Mouse (Mus musculus): ENCODE measurements around the gene Phf19. TPM values are rescaled to one million over a fixed set of nuclear protein-coding genes. Genes with fewer than 3 reads are reported as not detected.

Phf19 gene
- polyA plus RNA-seq, 1 experiment from 2014 or later: 3.0 TPM

DNA sequence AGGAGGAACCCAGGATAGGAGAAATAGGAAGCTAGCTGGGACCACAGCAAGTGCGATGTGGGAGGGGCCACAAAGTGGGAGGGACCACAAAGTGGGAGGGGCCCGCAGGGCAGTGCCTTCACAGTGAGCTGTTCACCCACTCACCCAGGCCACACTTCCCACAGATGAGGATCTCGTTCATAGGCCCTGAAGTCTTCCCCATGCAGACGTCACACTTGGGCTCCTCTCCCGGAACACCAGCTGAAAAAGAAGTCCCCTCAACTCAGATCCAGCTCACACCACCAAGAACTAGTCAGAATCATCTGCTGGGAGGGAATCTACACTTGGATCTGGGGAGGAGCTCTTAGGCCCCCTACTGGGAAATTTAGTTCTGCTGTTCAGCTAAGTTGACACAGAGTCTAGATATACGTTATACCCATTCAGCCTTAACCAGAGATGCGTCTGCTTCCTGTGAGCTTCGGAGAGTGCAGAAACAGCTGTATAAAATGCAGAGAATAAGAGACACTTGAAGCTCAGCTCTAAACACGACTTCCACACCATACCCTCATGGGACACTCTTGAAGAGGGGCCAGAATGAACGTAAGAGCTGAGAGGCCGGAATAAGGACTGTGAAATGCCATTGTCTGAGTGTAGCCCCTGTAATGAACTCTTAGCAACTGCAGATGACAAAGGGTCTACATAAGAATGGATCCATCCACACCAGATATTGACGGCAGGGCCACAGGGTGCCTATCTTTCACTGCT, 6.8 kb downstream of the Phf19 start:
- H3K4me1 ChIP-seq (replicated peaks): peaks cover 43% of the 10 kb centered on the region
- 43% methylated on average over 12 of the region's 12 CpGs for WGBS (ENCODE audit: insufficient replicate concordance)
- H3K27ac ChIP-seq: no peak overlapping the region
- ATAC-seq (ENCODE audit: low read depth) (no peak), DNase-seq (peak; percentile 70)
- peaks cover 35% of the 10 kb centered on the region for H3K36me3 ChIP-seq
- H3K27me3 ChIP-seq: peaks cover under 1% of the 10 kb centered on the region; the same call in 1 of the 2 replicates
- H3K4me3 ChIP-seq (replicated peaks): no peak overlapping the region
- peak overlapping the region; percentile 27; the same call in 1 of the 2 replicates for H3K9ac ChIP-seq
- peak overlapping the region; percentile 19 for H3K4me2 ChIP-seq
- no peaks in the 10 kb centered on the region for H3K9me3 ChIP-seq (replicated peaks)

DNA sequence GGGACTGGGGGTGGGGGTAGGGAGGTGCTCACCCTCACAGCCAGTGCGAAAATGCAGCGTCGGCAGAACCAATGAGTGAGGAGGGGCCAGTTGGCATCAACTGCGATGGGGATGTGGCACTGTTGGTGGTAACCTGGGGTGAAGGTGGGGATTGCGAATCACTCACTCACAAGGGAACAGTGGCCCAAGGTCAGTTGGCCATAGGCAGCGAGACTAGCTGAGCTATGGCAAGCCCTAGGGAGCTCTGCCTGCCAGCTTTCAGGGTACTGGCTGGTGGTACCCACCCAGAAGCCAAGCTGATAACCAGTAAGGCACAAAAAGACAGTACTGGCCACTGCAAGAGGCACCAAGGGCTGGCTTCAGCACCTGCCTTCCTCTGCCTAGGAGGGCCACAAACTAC, 7.4 kb downstream of the Phf19 start:
- Histone ChIP-seq H3K27me3 (no peaks in the 10 kb centered on the region), H3K27ac (peak overlapping the region; percentile 50), H3K4me1 (replicated peaks) (peaks cover 42% of the 10 kb centered on the region), H3K4me2 (peak overlapping the region; percentile 19), H3K36me3 (peaks cover 35% of the 10 kb centered on the region), H3K9me3 (replicated peaks) (no peaks in the 10 kb centered on the region), H3K9ac (peak overlapping the region; percentile 27; the same call in 1 of the 2 replicates), H3K4me3 (replicated peaks) (no peak overlapping the region)
- whole genome bisulfite sequencing (ENCODE audit: insufficient replicate concordance): 64% methylated on average over 6 of the region's 6 CpGs
- ATAC-seq (ENCODE audit: low read depth): no peak
- DNase-seq: no peak

DNA sequence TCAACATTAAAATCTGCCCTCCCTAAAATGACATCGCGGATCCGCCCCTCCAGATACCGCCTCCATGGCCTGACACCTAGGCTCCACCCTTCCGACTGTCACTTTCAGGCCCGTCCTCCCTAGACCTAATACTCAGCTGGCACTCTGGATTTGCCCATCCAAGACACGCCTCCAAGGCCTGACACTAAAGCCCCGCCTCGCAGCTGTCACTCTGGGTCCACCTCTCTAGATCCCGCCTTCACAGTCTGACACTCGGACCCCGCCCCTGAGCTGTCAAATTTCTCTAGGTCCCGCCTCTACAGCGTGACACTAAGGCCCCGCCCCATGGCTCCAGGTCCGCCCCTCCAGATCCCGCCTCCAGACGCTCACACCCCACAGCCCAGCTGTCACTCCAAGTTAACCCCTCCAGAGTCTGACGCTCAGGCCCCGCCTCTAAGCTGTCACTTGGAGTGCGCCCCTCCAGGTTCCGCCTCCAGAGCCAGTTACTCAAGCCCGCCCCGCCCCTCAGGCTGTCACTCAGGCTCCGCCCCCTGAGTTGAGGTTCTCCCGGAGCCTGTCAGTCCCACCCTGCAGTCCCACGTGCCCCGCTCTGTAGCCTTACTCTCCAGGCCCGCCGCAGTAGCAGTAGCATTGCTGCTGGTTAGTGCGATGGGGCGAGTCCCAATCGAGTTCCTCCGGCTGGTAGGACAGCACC, 8.8 kb downstream of the Phf19 start:
- peak overlapping the region; percentile 89 for H3K27ac ChIP-seq
- peak overlapping the region; percentile 67 for H3K9ac ChIP-seq
- H3K4me2 ChIP-seq: peak overlapping the region; percentile 84
- ATAC-seq (ENCODE audit: low read depth): peak; percentile 94
- peaks cover 32% of the 10 kb centered on the region for H3K36me3 ChIP-seq
- H3K4me3 ChIP-seq (replicated peaks): peak overlapping the region; percentile 55
- peaks cover 42% of the 10 kb centered on the region for H3K4me1 ChIP-seq (replicated peaks)
- 1% methylated on average over 34 of the region's 34 CpGs for WGBS (ENCODE audit: insufficient replicate concordance)
- DNase-seq: peak; percentile 100
- H3K27me3 ChIP-seq: no peaks in the 10 kb centered on the region
- no peaks in the 10 kb centered on the region for H3K9me3 ChIP-seq (replicated peaks)

DNA sequence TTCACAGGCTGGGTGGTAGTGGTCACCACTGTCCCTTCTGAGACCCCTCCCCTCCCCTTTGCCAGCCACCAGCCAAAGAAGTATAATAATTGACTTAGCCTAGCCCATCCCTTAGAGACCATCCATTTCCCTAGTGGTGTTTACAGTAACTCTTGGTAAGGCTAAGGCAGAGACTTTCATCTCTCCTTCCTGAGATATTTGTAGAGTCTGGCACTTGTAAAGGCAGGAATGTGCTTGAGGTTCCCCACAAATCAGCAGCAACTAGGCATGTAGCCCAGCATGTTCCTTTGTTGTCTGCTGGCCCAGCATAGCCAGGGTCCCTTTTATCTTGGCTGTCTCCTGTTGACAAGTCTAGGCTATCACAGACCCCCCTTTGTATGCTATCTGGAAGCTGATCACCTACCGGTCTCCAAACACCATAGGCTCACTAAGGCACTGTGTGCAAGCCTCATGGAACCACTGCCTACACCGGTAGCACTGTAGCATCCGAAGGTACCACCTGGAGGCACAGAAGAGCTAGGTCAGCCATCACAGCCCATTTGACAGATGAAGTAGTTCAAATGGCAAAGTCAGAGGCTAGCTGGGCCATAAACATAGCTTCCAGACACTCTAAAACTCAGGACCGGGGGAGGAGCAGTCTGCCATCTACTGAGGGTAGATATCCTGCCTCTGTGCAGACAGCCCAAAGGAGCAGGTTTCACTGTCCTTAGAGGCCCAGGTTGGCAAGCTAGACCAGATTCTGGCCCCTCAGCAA, 10.0 kb downstream of the Phf19 start:
- peaks cover 42% of the 10 kb centered on the region for H3K4me1 ChIP-seq (replicated peaks)
- WGBS (ENCODE audit: insufficient replicate concordance): 64% methylated on average over 4 of the region's 4 CpGs
- H3K36me3 ChIP-seq: peaks cover 38% of the 10 kb centered on the region
- H3K9ac ChIP-seq: peak overlapping the region; percentile 67
- peak overlapping the region; percentile 43; the same call in 1 of the 2 replicates for H3K4me3 ChIP-seq (replicated peaks)
- no peak for ATAC-seq (ENCODE audit: low read depth)
- peak overlapping the region; percentile 89 for H3K27ac ChIP-seq
- peak overlapping the region; percentile 84 for H3K4me2 ChIP-seq
- no peaks in the 10 kb centered on the region for H3K27me3 ChIP-seq
- no peak for DNase-seq
- H3K9me3 ChIP-seq (replicated peaks): no peaks in the 10 kb centered on the region

DNA sequence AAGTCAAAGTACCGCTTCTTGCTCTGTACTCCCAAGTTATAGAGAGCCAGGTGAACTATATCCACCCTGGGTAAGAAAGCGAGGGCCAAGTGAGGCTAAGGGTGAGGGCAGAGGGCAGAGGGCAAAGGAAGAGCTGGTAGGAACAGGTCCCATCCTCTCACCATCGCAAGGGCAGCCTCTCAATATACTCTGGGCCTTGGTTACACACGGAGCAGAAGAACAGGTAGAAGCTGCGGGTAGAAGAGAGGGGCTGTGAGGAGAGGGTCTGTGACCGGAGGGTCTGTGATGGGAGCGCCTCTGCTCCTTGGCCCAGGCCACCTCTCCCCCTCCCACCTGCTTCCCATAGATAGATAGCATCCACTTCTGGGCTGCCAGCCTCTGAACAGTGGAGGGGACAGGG, 10.6 kb downstream of the Phf19 start:
- Histone ChIP-seq H3K4me1 (replicated peaks) (peaks cover 42% of the 10 kb centered on the region), H3K4me3 (replicated peaks) (no peak overlapping the region), H3K36me3 (peaks cover 38% of the 10 kb centered on the region), H3K27ac (peak overlapping the region; percentile 89; the same call in 1 of the 2 replicates), H3K9me3 (replicated peaks) (no peaks in the 10 kb centered on the region), H3K9ac (no peak overlapping the region), H3K4me2 (no peak overlapping the region), H3K27me3 (no peaks in the 10 kb centered on the region)
- 79% methylated on average over 7 of the region's 7 CpGs for WGBS (ENCODE audit: insufficient replicate concordance)
- DNase-seq (no peak), ATAC-seq (ENCODE audit: low read depth) (no peak)

DNA sequence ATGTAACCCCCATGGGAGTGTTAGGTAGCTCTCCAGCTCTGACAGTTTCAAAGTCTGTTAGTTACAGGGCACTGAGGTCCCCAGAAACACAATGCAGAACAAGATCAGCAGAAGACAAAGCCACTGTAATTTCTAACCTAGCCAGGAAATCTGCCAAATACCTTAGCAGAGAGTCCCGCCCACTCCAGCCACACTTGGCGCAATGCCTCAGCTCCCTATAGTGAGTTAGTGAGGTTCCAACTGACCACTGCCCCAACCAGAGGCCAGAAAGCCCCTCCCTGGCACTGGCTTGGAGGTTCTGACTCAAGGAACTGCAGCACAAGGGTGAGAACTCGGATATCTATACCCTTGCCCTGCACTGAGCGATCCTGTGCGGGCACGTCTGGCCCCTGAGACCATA, 11.1 kb downstream of the Phf19 start:
- WGBS (ENCODE audit: insufficient replicate concordance): 82% methylated on average over 6 of the region's 6 CpGs
- no peak for ATAC-seq (ENCODE audit: low read depth)

DNA sequence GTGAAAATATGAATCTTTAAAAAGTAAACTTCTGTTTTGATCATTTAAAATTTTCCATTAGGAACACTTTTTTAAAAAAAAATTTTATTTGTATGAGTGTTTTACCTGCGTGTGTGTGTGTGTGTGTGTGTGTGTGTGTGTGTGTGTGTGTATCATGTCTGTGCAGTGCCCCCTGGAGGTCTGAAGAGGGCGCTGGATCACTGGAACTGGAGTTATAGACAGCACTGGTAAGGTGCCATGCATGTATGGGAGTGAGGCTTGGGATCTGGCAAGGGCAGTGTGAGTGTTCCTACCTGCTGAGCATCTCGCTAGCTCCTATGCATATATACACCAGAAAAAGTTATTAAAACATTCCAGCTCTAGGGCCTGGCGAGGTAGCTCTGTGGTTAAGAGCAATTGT, 12.1 kb downstream of the Phf19 start:
- no peak for DNase-seq
- WGBS (ENCODE audit: insufficient replicate concordance): 56% methylated on average over 4 of the region's 4 CpGs
- H3K27ac ChIP-seq: no peak overlapping the region
- H3K4me3 ChIP-seq (replicated peaks): no peak overlapping the region
- H3K9me3 ChIP-seq (replicated peaks): no peaks in the 10 kb centered on the region
- no peak overlapping the region for H3K4me2 ChIP-seq
- no peak for ATAC-seq (ENCODE audit: low read depth)
- no peaks in the 10 kb centered on the region for H3K27me3 ChIP-seq
- H3K4me1 ChIP-seq (replicated peaks): peaks cover 44% of the 10 kb centered on the region
- H3K36me3 ChIP-seq: peaks cover 48% of the 10 kb centered on the region
- H3K9ac ChIP-seq: no peak overlapping the region

More for the DNA sequence above, 11.1 kb downstream of the Phf19 start:
- Histone ChIP-seq H3K4me2 (no peak overlapping the region), H3K4me1 (replicated peaks) (peaks cover 47% of the 10 kb centered on the region), H3K4me3 (replicated peaks) (no peak overlapping the region), H3K9ac (no peak overlapping the region), H3K27ac (no peak overlapping the region), H3K9me3 (replicated peaks) (no peaks in the 10 kb centered on the region), H3K36me3 (peaks cover 38% of the 10 kb centered on the region), H3K27me3 (no peaks in the 10 kb centered on the region)
- no peak for DNase-seq

DNA sequence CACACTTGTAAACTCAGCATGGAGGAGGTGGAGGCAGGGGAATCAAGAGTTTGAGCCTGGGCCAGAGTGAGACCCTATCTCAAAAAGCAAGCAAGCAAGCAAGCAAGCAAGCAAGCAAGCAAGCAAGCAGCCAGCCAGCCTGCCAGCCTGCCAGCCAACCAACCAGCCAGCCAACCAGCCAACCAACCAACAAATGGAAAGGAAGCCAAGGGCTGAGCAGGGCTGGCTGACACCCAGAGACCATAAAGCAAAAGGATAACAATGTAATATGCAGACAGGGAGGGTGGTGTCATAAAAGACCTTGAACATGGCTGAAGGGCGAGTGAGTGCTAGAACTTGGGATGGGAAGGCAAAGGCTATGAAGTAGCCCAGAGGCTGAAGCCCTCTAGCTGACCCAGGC, 13.4 kb downstream of the Phf19 start:
- Histone ChIP-seq H3K27me3 (no peaks in the 10 kb centered on the region), H3K27ac (no peak overlapping the region), H3K36me3 (peaks cover 54% of the 10 kb centered on the region), H3K4me1 (replicated peaks) (peaks cover 30% of the 10 kb centered on the region), H3K4me2 (no peak overlapping the region), H3K9ac (no peak overlapping the region), H3K4me3 (replicated peaks) (no peak overlapping the region), H3K9me3 (replicated peaks) (no peaks in the 10 kb centered on the region)
- DNase-seq (no peak), ATAC-seq (ENCODE audit: low read depth) (no peak)
- 78% methylated on average over 1 of the region's 1 CpGs for WGBS (ENCODE audit: insufficient replicate concordance)

DNA sequence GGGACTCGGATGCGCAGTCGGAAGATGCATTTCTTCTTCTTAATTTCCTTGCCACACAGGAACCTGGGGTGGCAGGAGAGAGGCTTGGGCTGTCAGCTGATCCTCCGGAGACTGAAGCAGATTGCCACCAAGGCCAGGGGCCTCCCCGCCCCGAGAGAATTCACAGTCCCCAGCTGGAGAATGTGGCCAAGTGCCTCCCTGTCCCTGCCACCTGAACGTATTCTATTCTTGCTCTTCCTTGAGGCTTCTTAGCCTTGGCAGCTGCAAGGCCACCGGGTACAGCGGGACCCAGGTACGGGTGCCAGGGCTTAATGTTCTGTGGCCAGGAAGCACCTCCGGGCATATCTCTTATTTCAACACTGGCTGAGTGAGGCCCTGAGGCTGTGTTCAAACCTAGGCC, 14.1 kb downstream of the Phf19 start:
- no peak overlapping the region for H3K9ac ChIP-seq
- peaks cover 54% of the 10 kb centered on the region for H3K36me3 ChIP-seq
- WGBS (ENCODE audit: insufficient replicate concordance): 76% methylated on average over 11 of the region's 11 CpGs
- DNase-seq (no peak), ATAC-seq (ENCODE audit: low read depth) (no peak)
- H3K4me3 ChIP-seq (replicated peaks): no peak overlapping the region
- no peak overlapping the region for H3K27ac ChIP-seq
- H3K4me2 ChIP-seq: no peak overlapping the region
- peaks cover 28% of the 10 kb centered on the region for H3K4me1 ChIP-seq (replicated peaks)
- H3K9me3 ChIP-seq (replicated peaks): no peaks in the 10 kb centered on the region
- H3K27me3 ChIP-seq: no peaks in the 10 kb centered on the region

DNA sequence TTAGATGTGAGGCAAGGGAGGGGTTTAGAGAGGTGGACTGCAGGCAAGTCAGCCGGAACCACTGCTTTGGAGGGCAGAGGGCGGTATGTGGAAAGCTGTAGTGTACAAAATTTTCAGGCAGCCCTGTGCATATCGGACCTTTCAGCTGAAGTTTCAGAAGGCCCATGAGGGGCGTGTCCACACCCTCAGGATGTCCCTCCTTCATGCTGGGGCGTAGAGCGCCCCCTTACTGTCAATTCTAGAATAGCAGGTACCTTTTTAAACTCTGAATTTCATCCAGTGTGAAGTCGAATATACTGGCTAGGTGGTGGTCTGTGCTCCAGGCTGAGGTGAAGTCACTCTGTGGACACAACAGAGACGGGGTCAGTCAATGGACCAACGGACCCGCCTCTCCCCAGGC, 16.0 kb downstream of the Phf19 start:
- peak; percentile 52 for ATAC-seq (ENCODE audit: low read depth)
- H3K9ac ChIP-seq: no peak overlapping the region
- H3K4me2 ChIP-seq: no peak overlapping the region; the same call in 1 of the 2 replicates
- WGBS (ENCODE audit: insufficient replicate concordance): 26% methylated on average over 10 of the region's 10 CpGs
- peak; percentile 53 for DNase-seq
- no peak overlapping the region for H3K4me3 ChIP-seq (replicated peaks)
- peaks cover 48% of the 10 kb centered on the region for H3K36me3 ChIP-seq
- H3K27ac ChIP-seq: no peak overlapping the region
- H3K27me3 ChIP-seq: no peaks in the 10 kb centered on the region
- H3K9me3 ChIP-seq (replicated peaks): no peaks in the 10 kb centered on the region
- H3K4me1 ChIP-seq (replicated peaks): peaks cover 14% of the 10 kb centered on the region

DNA sequence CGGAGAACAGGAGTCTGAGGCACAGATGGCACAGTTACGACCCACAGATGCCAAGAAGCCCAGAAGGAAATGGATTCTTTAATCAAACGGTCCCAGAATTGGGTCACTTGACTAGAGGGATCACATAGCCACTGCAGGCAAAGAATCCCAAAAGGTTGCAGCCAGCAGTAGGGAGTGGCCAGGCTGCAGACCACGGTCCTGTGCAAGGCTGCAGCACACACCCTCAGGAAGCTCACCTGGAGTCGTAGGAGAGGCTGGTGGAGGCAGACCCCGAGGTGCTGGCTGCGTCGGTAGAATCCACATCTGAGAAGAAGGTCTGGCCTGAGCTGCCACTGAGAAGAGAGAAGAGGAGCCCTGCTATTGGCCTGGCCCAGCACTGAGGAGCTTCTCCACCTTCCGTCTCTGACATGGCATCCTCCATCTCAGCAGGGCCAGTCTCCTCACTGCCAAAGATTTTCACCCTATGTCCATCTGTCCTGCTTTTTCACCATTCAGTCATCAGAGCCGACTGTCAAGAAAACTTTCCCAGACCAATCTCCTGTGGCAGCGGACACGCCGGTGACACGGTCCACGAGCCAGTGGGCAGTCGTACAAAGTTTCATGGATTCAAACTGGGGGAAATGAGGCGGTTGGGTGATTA, 16.9 kb downstream of the Phf19 start:
- DNase-seq: no peak

More for the DNA sequence above, 16.9 kb downstream of the Phf19 start:
- Histone ChIP-seq H3K27me3 (no peaks in the 10 kb centered on the region), H3K4me3 (replicated peaks) (no peak overlapping the region), H3K4me1 (replicated peaks) (peaks cover 13% of the 10 kb centered on the region; the same call in 1 of the 2 replicates), H3K27ac (no peak overlapping the region), H3K4me2 (no peak overlapping the region), H3K36me3 (peaks cover 39% of the 10 kb centered on the region), H3K9ac (no peak overlapping the region), H3K9me3 (replicated peaks) (no peaks in the 10 kb centered on the region)
- ATAC-seq (ENCODE audit: low read depth): no peak
- 83% methylated on average over 17 of the region's 17 CpGs for WGBS (ENCODE audit: insufficient replicate concordance)
